Mouse (Mus musculus) left cerebral cortex, postnatal 25 days (tissue): ENCODE measurements around the gene Hist1h2bb. TPM values are rescaled to one million over a fixed set of nuclear protein-coding genes. Genes with fewer than 3 reads are reported as not detected.
"Not testable (repeated sequence)": the region's sequence is repeated elsewhere in the genome, so short reads cannot be mapped to it uniquely, and the experiment has no call there.

Source experiments
- DNase-seq, 2 experiments: peaks; one replicate each; pipeline ENCODE4 v3.0.0; 2022; ENCODE audit warnings: low spot score in 2 of 2, mixed read lengths in 1 of 2
- intact Hi-C: fragments of 180-260 bp; cut with DNase I; formaldehyde crosslinking; loops from one replicate; pipeline ENCODE4 v1.15.1; 2025
- total RNA-seq, 2 experiments: library from RNA; stranded (reverse); gene quantifications; 2 replicates each; pipeline ENCODE4 v1.2.3; 2021

Hist1h2bb gene
- total RNA-seq, 2 experiments from 2014 or later: 17.5 to 23.2 TPM

DNA sequence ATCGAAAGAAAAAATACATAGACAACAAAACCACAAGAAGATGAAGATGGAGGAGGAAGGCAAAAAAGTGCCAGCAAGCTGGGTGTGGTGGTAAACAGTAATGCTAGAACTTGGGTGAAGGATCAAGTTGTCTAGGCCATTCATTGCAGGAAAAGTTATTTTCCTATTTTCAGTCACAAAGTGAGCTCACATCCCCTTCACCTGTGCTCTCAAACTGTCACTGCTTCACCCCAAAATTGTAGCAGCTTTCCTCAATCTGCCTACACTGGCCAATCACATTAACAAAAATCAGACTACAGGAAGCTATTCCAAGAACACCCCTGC lies 13.3 kb downstream of the Hist1h2bb start:
- intact Hi-C loops: loop anchor here (5.0 to 10.0 kb wide), 4 partner anchors 183 to 1975 kb away; partner anchors contain the start of genes Hist1h1b, Hist1h2ag, Hist1h2an and Hist1h2bj
- DNase-seq: no peak

DNA sequence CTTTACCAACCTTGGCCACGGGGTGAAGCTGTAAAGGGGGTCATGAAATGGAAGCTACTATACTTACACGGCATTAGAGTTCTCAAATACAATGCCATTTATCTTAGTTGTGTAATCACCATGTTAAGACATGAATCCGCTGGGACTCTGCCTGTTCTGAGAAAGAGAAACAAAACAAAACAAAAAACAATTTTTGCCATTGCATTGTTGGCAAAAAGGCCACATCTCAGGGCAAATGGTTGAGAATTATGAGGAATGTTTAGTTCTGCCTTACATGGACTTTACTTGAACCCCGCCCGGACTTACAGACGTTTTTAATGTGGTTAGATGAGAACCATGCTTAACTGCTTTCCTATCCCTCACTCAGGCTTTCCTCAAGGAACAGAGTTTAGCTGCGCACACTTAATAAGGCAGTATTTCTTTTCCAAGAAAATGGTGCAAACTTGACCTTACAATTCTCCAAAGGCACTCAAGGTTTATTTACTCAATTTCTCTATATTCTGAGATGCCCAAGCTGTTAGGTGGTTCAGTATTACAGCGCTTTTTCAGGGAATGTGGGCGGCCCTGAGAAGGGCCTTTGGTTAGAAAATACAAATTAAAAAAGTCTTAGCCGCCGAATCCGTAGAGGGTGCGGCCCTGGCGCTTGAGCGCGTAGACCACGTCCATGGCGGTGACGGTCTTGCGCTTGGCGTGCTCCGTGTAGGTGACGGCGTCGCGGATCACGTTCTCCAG lies 13.9 kb downstream of the Hist1h2bb start:
- peak in 1 of 2 experiments; percentile 30 for DNase-seq
- intact Hi-C loops: loop anchor here (10.0 kb wide), 1 partner anchor 326 kb away; no protein-coding TSS in a partner anchor

DNA sequence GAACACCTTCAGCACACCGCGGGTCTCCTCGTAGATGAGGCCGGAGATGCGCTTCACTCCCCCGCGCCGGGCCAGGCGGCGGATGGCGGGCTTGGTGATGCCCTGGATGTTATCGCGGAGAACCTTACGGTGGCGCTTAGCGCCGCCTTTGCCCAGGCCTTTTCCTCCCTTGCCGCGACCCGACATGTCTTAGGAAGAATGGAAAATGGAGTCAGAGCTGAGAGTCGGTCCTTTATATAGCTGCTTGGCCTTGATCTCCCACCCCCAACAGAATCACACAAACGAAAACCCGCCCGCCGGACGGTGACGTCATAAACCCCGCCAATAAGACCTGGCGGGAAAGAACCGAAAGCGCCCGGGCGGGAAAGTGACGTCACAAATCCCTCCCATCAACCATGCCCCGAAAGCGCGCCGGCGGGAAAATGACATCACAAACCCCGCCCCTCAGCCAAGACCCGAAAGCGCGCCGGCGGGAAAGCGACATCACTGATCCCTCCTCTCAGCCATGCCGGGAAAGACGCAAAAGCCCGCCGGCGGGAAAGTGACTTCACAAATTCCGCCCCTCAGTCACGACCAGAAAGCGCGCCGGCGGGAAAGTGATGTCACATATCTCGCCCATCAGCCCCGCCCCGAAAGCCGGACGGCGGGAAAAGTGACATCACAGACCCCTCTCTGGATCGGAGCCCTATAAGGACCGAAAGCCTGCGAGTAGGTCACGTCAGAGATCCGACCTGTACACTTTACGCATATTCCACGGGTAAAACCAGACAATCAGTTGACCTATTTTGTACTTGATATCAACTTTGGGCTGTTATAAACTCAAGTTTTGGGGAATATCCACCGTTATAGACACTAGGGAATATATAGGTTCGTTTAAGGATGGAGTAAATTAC lies 14.7 kb downstream of the Hist1h2bb start, which contains the start of gene Hist1h4a:
Hist1h4a (minus strand) TSS at position 259 of the 893 bp plus-strand sequence.
- DNase-seq: peak; percentile 98 to 99
- intact Hi-C loops: loop anchor here (10.0 kb wide), 1 partner anchor 326 kb away; no protein-coding TSS in a partner anchor

DNA sequence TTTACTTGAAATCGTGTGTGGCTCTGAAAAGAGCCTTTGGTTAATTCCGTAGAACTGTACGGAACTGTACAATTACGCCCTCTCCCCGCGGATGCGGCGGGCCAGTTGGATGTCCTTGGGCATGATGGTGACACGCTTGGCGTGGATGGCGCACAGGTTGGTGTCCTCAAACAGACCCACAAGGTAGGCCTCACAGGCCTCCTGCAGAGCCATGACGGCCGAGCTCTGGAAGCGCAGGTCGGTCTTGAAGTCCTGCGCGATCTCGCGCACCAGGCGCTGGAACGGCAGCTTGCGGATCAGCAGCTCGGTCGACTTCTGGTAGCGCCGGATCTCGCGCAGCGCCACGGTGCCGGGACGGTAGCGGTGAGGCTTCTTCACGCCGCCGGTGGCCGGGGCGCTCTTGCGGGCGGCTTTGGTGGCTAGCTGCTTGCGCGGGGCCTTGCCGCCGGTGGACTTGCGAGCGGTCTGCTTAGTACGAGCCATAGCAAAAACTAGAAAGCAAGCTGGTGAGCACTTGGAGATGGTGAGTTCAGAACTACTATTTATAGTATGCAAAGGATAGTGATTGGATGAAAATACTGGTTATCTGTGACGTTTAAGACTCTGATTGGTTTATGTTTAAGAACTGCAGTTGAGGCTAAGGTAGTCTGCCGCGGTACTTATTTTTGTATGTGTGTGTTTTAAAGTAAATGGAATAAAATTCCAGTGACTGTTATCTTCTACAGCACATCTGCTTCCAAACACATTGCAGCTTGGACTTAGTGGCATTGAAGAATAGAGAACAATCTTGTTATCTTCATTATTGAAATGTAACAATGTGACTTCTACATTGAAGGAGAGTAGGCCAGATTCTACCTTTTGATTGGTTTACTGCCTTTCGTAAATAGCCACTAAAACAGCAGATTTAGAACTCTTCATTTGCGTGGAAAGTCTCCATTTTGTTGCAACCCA lies 15.6 kb downstream of the Hist1h2bb start, which contains the start of gene Hist1h3a:
Hist1h3a (minus strand) TSS at position 516 of the 951 bp plus-strand sequence.
- intact Hi-C loops: loop anchor here (10.0 kb wide), 1 partner anchor 327 kb away; no protein-coding TSS in a partner anchor
- peak; percentile 79 to 90 for DNase-seq

DNA sequence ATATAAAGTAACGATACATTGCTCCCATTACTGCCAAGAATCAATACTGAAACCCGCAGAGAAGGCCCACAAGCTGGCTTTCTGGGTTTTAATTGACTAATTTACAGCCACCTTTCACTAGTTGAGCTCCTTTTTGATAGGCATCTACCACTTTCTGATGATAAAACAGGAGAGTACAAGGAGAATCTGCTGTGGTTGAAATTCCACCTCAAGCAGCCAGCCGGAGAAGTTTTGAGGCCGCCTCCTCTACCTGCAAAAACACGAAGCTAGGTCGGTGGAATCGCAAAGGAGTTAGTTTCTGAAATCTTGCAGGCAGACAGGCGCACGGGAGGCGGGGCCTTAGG lies 16.7 kb downstream of the Hist1h2bb start:
- intact Hi-C loops: loop anchor here (10.0 kb wide), 1 partner anchor 328 kb away; no protein-coding TSS in a partner anchor
- DNase-seq: no peak

DNA sequence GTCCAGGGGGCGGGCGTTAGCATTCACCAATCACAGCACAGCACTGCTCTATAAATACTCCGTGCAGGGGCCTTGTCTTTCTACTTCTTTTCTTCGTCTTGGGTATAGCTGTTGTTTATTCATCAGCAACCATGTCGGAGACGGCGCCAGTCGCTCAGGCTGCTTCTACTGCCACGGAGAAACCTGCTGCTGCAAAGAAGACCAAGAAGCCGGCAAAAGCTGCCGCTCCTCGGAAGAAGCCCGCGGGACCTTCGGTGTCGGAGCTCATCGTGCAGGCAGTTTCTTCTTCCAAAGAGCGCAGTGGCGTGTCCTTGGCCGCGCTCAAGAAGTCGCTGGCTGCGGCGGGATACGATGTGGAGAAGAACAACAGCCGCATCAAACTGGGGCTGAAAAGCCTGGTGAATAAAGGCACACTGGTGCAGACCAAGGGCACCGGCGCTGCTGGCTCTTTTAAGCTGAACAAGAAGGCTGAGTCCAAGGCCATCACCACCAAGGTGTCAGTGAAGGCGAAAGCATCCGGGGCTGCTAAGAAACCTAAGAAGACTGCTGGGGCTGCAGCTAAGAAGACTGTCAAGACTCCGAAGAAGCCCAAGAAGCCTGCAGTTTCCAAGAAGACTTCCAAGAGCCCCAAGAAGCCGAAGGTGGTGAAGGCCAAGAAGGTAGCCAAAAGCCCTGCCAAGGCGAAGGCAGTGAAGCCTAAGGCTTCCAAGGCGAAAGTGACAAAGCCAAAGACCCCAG lies 17.2 kb downstream of the Hist1h2bb start, which contains the start of gene Hist1h1a:
Hist1h1a (plus strand) TSS at position 81 of the 738 bp plus-strand sequence.
- intact Hi-C loops: loop anchor here (10.0 kb wide), 1 partner anchor 329 kb away; no protein-coding TSS in a partner anchor
- DNase-seq: peak; percentile 84 to 92

DNA sequence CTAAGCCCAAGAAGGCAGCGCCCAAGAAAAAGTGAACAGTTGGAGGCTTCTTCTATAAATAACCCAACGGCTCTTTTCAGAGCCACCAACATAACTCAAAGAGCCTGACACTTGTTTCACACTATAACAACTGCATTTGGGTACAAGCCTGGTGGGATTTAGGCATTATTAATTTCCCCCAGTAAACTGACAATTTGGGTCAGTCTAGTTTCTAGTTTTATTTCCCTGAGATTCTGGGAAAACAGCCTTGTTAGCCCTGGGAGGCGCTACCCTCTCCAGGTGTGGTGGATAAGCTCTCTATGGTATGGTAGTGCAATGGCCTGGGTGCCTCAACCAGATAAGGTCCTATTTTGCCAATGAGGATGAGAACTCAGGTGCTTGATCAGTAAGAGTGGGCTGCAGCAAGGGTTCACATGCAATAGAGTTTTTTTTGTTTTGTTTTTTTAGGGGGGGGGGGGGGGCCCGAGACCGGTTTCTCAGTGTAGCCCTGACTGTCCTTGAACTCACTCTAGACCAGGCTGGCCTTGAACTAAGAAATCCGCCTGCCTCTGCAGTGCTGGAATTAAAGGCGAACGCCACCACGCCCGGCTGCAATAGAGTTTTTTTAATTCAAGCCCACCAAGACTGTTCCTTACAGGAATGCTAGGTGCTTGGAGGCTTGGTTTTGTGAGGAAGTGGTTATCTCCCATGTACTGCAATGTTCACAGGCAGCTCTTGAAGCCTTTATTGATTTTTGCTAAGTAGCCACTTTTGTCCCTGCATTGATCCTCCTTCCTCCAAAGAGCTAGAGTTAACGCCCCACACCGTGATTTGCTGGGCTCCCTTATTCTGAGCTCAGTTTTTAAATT lies 18.0 kb downstream of the Hist1h2bb start:
- no peak for DNase-seq
- intact Hi-C loops: loop anchor here (10.0 kb wide), 1 partner anchor 330 kb away; no protein-coding TSS in a partner anchor

DNA sequence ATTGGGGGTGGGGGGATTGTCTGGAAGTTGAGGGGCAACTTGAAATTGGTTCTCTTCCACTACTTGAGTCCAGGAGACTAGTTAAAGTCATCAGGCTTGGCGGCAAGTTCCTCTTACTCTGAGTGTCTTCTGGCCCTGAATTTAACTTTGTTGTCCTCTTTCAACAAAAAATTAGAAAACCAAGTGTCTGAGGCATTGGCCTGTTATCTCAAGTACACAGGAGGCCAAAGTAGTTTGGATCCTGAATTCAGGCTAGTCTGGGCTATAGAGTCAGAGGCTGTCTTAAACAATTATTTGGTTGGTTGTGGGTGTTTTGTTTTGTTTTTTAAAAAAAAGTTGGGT lies 18.6 kb downstream of the Hist1h2bb start:
- intact Hi-C loops: loop anchor here (10.0 kb wide), 1 partner anchor 330 kb away; no protein-coding TSS in a partner anchor
- no peak for DNase-seq

DNA sequence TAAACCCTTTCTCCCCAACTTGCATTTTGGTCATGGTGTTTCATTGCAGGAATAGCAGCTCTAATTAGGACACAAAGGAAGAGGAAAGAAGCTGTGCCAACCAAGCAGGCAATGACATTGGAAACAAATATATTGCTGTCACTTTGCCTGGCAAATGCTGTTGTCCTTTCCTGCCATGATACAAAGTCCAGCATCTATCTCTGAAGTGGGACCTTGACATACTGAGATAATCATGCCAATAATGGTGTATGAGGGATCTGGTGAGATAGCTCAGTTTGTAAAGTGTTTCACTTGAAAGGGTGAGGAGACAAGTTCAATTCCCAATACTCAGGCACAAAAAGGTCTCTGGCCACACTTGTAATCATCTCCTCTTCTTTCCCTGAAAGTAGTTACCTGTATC lies 20.2 kb downstream of the Hist1h2bb start:
- DNase-seq: no peak
- intact Hi-C loops: loop anchor here (10.0 kb wide), 1 partner anchor 332 kb away; no protein-coding TSS in a partner anchor

DNA sequence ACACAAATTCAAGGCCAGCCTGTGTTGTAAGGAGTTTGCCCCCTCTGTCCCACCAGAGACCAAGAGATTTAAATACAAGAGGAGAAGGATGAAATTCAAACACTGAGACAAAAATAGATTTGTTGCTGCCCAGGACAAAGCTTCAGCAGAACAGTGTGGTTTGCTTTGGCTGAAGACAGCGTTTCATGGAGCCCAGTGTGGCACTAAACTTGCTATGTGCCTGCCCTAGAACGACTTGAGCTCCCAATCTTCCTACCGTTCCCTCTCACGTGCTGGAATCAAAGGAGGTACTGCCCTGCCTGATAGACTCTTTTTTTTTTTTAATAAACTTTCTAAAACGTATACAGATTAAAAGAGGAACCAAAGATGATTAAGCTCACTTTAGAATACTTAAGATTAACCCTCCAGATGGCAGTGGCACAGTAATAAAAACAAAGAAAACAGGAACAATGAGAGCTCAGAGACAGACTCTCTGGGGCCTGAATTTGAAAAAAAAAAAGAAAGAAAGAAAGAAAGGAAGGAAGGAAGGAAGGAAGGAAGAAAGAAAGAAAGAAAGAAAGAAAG lies 22.4 kb downstream of the Hist1h2bb start:
- no peak for DNase-seq
- intact Hi-C loops: loop anchor here (10.0 kb wide), 1 partner anchor 334 kb away; no protein-coding TSS in a partner anchor

DNA sequence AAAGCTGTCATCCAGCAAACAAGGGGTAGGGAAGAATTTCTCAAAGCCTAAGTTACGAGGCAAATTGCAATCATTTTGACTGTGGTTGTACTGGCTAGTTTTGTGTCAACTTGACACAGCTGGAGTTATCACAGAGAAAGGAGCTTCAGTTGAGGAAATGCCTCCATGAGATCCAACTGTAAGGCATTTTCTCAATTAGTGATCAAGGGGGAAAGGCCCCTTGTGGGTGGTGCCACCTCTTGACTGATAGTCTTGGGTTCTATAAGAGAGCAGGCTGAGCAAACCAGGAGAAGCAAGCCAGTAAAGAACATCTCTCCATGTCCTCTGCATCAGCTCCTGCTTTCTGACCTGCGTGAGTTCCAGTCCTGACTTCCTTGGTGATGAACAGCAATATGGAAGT lies 23.1 kb downstream of the Hist1h2bb start, which contains the start of gene Trim38:
Trim38 (plus strand) TSS at position 301 of the 400 bp plus-strand sequence.
- not testable (repeated sequence) for DNase-seq
- intact Hi-C loops: loop anchor here (10.0 kb wide), 1 partner anchor 335 kb away; no protein-coding TSS in a partner anchor

DNA sequence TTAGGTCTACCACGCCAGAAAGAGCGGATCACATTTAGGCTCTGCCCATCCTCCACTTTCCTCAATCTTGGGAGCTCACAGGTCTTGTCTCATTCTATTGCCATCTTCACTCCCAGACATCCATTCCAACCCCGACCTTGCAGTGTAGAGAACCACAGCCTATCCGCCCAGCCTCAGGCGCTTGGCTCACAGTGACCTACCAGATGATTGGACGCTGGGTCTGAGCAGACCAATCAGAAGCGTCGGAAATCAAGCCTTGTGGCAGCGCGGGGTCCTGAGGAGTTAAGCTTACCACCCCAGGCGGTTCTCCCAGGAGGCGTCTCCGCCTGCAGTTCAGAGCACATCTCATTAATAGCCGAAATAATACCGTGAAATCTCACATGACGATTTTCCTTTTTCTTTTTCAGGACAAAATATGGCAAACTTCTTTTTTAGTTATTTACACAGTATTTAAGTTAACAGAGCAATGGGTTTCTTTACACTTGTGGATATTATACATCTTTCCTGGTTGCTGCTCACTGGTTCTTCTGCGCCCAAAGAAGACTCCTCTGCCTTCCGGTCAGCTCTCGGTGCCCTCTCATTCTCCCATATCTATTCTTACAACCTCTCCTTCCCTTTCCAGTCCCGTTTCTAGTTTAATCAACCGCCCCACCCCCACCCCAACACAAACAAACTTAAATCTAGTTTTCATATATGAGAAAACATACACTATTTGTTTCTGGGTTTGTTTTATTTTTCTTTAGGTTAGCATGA lies 26.2 kb downstream of the Hist1h2bb start:
- intact Hi-C loops: no loop called here
- peak; percentile 46 to 73 for DNase-seq

DNA sequence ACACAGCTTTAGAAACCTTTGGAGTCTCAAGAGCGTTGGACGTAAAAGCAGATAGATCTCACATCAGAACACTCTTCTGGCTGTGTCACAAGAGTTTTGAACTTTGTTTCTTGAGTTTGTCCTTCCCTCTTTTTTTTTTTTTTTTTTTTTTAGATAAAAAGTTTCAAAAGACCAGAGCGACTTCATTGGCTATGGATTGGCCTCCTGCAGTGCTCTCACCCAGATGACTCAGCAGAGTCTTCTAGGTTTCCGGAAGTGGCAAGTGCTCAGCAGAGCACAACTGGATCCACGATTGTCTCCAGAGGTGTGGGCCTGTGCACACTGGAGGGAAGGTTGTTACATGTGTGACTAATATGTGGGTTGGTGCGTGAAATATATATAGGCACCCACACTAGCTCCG lies 31.8 kb downstream of the Hist1h2bb start:
- DNase-seq: no peak
- intact Hi-C loops: no loop called here

DNA sequence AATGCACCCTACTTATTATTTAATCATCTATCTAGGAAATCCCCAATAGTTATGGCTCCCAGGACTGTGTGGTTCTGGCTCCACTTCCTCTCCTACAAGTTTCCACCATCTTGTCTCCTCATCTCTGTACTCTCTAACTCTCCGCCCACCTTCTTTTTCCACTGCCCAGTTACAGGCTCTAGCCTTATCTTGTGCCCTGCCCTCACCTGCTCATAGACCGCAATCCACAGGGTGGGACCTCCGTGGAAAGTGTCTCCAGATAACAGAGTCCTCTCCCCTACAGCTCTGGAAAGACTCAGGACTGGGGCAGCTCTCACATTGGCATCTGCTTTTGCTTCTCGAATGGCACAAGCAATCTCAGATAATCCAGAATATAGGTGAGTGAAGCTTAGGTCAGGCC lies 32.5 kb downstream of the Hist1h2bb start:
- DNase-seq: no peak
- intact Hi-C loops: no loop called here

DNA sequence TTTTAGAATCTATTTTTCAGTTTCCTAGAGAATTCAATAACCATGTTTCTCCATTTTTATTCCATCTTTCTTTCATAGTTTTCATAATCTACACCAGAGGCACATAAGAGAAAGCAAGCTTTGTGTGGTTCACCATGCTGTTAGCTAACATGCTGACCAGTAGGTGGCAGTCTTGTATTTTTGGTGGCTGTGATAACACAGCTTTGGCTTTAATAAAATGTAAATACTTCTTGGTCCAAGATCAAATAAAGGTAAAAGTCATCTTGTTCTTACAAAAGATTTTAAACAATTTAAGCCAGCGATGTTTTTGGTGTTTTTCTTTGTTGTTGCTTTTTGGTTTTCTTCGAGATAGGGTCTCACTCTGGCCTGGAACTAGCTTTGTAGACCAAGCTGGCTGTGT lies 46.0 kb downstream of the Hist1h2bb start:
- intact Hi-C loops: loop anchor here (2.0 to 5.0 kb wide), 3 partner anchors 92 to 525 kb away; no protein-coding TSS in a partner anchor
- peak; percentile 54 to 64 for DNase-seq
